Comparison of ENCODE assay signal across 29 mouse cellular contexts in genomic region chr7:91943224-91943623, GRCm38 (mm10).
"Had no signal": no experiment of that assay in that cellular context is flagged by ENCODE, and none has a peak within 500 bp of the region (broad histone marks: within the 10 kb centered on the region; RNA-seq: fewer than 3 reads in every experiment).

No protein-coding gene starts in this region.

- H3K4me3 ChIP-seq: limb, embryonic 10.5 days; limb, embryonic 12.5 days; limb, embryonic 13.5 days; limb, embryonic 15.5 days; liver, embryonic 12.5 days; liver, embryonic 13.5 days; liver, embryonic 15.5 days; lung, embryonic 15.5 days; megakaryocyte, embryonic 14.5 days; midbrain, embryonic 10.5 days; midbrain, embryonic 12.5 days; midbrain, embryonic 13.5 days; midbrain, embryonic 15.5 days; myocyte had no signal

- DNase-seq: left cerebral cortex, postnatal 4 days; liver; liver, embryonic 13.5 days; liver, postnatal 0 days; lung, adult 18-20 months; lung, adult 2 months; lung, embryonic 14.5 days; lung, postnatal 10 days; lung, postnatal 14 days; lung, postnatal 36 days; lung, postnatal 4 days; midbrain, embryonic 14.5 days had no signal

- ATAC-seq: liver, embryonic 12.5 days; liver, postnatal 0 days; lung, postnatal 0 days; midbrain, embryonic 13.5 days; midbrain, embryonic 15.5 days; midbrain, embryonic 16.5 days had no signal

- H3K27ac ChIP-seq: limb, embryonic 10.5 days; limb, embryonic 12.5 days; limb, embryonic 13.5 days; limb, embryonic 15.5 days; liver, embryonic 12.5 days; liver, embryonic 13.5 days; liver, embryonic 14.5 days; liver, embryonic 15.5 days; lung, embryonic 15.5 days; macrophage; midbrain, embryonic 10.5 days; midbrain, embryonic 12.5 days; midbrain, embryonic 13.5 days; midbrain, embryonic 15.5 days had no signal
